Mouse (Mus musculus) myocyte (in vitro differentiated cells): ENCODE results near the gene Tenm4.

ENCODE experiments used
- CEBPB ChIP-seq: IDR thresholded peaks from 2 replicates; pipeline ENCODE4 v1.6.1; 2011; ENCODE audit warnings: mild to moderate bottlenecking, moderate library complexity; ENCODE audit not compliant: poor library complexity, insufficient read depth, severe bottlenecking
- E2F4 ChIP-seq: IDR thresholded peaks from one replicate; pipeline ENCODE4 v1.6.1; 2011; ENCODE audit warnings: mild to moderate bottlenecking, control low read depth, moderate library complexity; ENCODE audit not compliant: insufficient read depth
- MAX ChIP-seq: IDR thresholded peaks from one replicate; pipeline ENCODE4 v1.6.1; 2011; ENCODE audit warnings: low read depth, mild to moderate bottlenecking, control low read depth
- MYOG ChIP-seq, 3 experiments: IDR thresholded peaks; one replicate each; pipeline ENCODE4 v1.6.1; 2011; ENCODE audit warnings: control low read depth in 2 of 3, low read depth in 2 of 3, mild to moderate bottlenecking in 2 of 3; ENCODE audit not compliant: insufficient read length in 2 of 3, control insufficient read depth in 1 of 3, insufficient read depth in 1 of 3
- POLR2A ChIP-seq: IDR thresholded peaks from one replicate; pipeline ENCODE4 v1.6.1; 2011; ENCODE audit warnings: low read depth, mild to moderate bottlenecking, control low read depth, moderate library complexity; ENCODE audit not compliant: insufficient read length
- TCF12 ChIP-seq: IDR thresholded peaks from one replicate; pipeline ENCODE4 v1.6.1; 2011; ENCODE audit warnings: mild to moderate bottlenecking, control low read depth; ENCODE audit not compliant: poor library complexity, insufficient read depth, severe bottlenecking
- TCF3 ChIP-seq: IDR thresholded peaks from one replicate; pipeline ENCODE4 v1.6.1; 2011; ENCODE audit warnings: low read depth, control low read depth; ENCODE audit not compliant: insufficient read length
- USF1 ChIP-seq: IDR thresholded peaks from one replicate; pipeline ENCODE4 v1.6.1; 2011; ENCODE audit warnings: low read depth, mild to moderate bottlenecking, control low read depth, moderate library complexity

DNA sequence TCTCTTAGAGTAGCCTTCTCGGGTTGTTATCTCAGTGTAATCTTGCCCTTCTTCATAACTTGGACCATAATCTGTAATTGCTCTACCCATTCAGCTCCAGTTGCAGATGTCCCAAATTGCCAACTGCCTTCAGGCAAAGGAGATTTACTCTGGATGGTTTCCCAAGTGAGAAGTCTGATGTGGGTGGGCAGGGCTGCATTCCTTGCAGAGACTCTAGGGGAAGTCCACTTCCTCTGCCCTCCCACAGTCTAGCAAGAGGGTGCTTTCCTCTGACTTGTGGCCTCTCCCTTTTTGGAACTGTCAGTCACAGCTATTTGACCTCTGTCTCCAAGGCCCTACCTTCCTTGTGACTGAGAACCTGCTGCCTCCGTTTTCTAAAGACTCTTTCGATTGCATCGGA is 22.9 kb upstream of the Tenm4 start:
- TF ChIP-seq CEBPB (no peak), MYOG (IDR thresholded peaks at IDR 0.05; ENCODE audit: control insufficient read depth in 1 of 3, insufficient read depth in 1 of 3, insufficient read length in 2 of 3, low read depth in 2 of 3) (no peak), POLR2A (no peak), TCF3 (no peak), USF1 (no peak), E2F4 (no peak), MAX (no peak), TCF12 (no peak)
